Mouse (Mus musculus) heart, adult 9 months (tissue): ENCODE data around the gene Gm2163.
"Not testable (repeated sequence)": the region's sequence is repeated elsewhere in the genome, so short reads cannot be mapped to it uniquely, and the experiment has no call there.

Experiments used
- DNase-seq, 2 experiments: peaks; one replicate each; pipeline ENCODE4 v3.0.0; 2022; ENCODE audit warnings: low spot score in 2 of 2

The Gm2163 gene

GRCm38 (mm10) chr4:42466452-42466851 is at the start of gene Gm2163:
TSS of gene Gm2163 (plus strand) at chr4:42466752.
- DNase-seq: not testable (repeated sequence)

GRCm38 (mm10) chr4:42439078-42439477 is 27.5 kb upstream of the Gm2163 start, which contains the start of gene Gm21586:
TSS of gene Gm21586 (plus strand) at chr4:42439378.
- DNase-seq: not testable (repeated sequence)

- DNase-seq: not testable (repeated sequence)
Measured at GRCm38 (mm10) chr4:42528075-42528474, 61.5 kb downstream of the Gm2163 start, which contains the start of gene Fam205a2. TSS of gene Fam205a2 (minus strand) at chr4:42528175.

GRCm38 (mm10) chr4:42611895-42612294 is 145.3 kb downstream of the Gm2163 start, which contains the start of gene Gm10591:
TSS of gene Gm10591 (plus strand) at chr4:42612195.
- DNase-seq: not testable (repeated sequence)

GRCm38 (mm10) chr4:42629419-42629818 is 162.9 kb downstream of the Gm2163 start, which contains the start of gene Gm2564:
TSS of gene Gm2564 (plus strand) at chr4:42629719.
- DNase-seq: not testable (repeated sequence)
